Mouse (Mus musculus) CD4-positive, CD25-positive, alpha-beta regulatory T cell, adult 2 months (primary cell): Measurements from ENCODE around the gene Lysmd2.
A peak's percentile ranks its signal among the peaks of the same experiment; 100 is the strongest.
"Not testable (repeated sequence)": the region's sequence is repeated elsewhere in the genome, so short reads cannot be mapped to it uniquely, and the experiment has no call there.

Source experiments
- DNase-seq: peaks from one replicate; pipeline ENCODE4 v3.0.0-alpha.2; 2012; ENCODE audit warnings: low read depth, low spot score

The Lysmd2 gene

GRCm38 (mm10) chr9:75625556-75626307, at the start of gene Lysmd2:
Gene Lysmd2, plus strand, starts transcription at chr9:75625741.
- DNase-seq, result peak; percentile 75

GRCm38 (mm10) chr9:75579321-75579720, 46.2 kb upstream of the Lysmd2 start:
- no peak for DNase-seq

GRCm38 (mm10) chr9:75581694-75582350, 43.7 kb upstream of the Lysmd2 start:
- DNase-seq, result peak; percentile 69

GRCm38 (mm10) chr9:75589850-75590790, 35.4 kb upstream of the Lysmd2 start:
- DNase-seq, result no peak

- DNase-seq, result no peak
Measured at GRCm38 (mm10) chr9:75593481-75593880, 32.1 kb upstream of the Lysmd2 start.

GRCm38 (mm10) chr9:75597036-75597435, 28.5 kb upstream of the Lysmd2 start:
- DNase-seq, result no peak

- no peak for DNase-seq
Measured at GRCm38 (mm10) chr9:75597596-75597995, 27.9 kb upstream of the Lysmd2 start.

- peak; percentile 8 for DNase-seq
Measured at GRCm38 (mm10) chr9:75599191-75599841, 26.2 kb upstream of the Lysmd2 start.

GRCm38 (mm10) chr9:75600166-75600934, 25.2 kb upstream of the Lysmd2 start:
- no peak for DNase-seq

GRCm38 (mm10) chr9:75601510-75601909, 24.0 kb upstream of the Lysmd2 start:
- no peak for DNase-seq

- no peak for DNase-seq
Measured at GRCm38 (mm10) chr9:75607496-75607895, 18.0 kb upstream of the Lysmd2 start.

- DNase-seq, result no peak
Measured at GRCm38 (mm10) chr9:75609505-75609904, 16.0 kb upstream of the Lysmd2 start.

- DNase-seq, result no peak
Measured at GRCm38 (mm10) chr9:75609965-75610364, 15.6 kb upstream of the Lysmd2 start.

GRCm38 (mm10) chr9:75610571-75611493, 14.7 kb upstream of the Lysmd2 start, which contains the start of gene Tmod2:
Gene Tmod2, minus strand, starts transcription at chr9:75611325.
- peak; percentile 8 for DNase-seq

GRCm38 (mm10) chr9:75616560-75616959, 9.0 kb upstream of the Lysmd2 start:
- no peak for DNase-seq

- no peak for DNase-seq
Measured at GRCm38 (mm10) chr9:75618836-75619400, 6.6 kb upstream of the Lysmd2 start.

GRCm38 (mm10) chr9:75619761-75620160, 5.8 kb upstream of the Lysmd2 start:
- DNase-seq, result not testable (repeated sequence)

GRCm38 (mm10) chr9:75621428-75621827, 4.1 kb upstream of the Lysmd2 start:
- DNase-seq, result peak; percentile 31

GRCm38 (mm10) chr9:75624983-75625555, 472 bp upstream of the Lysmd2 start:
- DNase-seq, result peak; percentile 38
